10 mouse cellular contexts compared by ENCODE assay signal in genomic region chr7:126399548-126399947, GRCm38 (mm10). TPM values are rescaled to one million over a fixed set of nuclear protein-coding genes. Genes with fewer than 3 reads are reported as not detected.
A peak's percentile ranks its signal among the peaks of the same experiment; 100 is the strongest.
DNase-seq lines count a peak whose midpoint lies in the region; ATAC-seq lines count a peak whose summit lies in the region.
"Had no signal": no experiment of that assay in that cellular context is flagged by ENCODE, and none has a peak within 500 bp of the region (broad histone marks: within the 10 kb centered on the region; RNA-seq: fewer than 3 reads in every experiment).

No protein-coding gene starts in this region.

- no peaks in the 10 kb centered on the region for H3K9me3 ChIP-seq in hindbrain, embryonic 14.5 days (ENCODE audit: control insufficient read depth, low read length)
- no peaks in the 10 kb centered on the region for H3K9me3 ChIP-seq in hindbrain, embryonic 16.5 days (ENCODE audit: control insufficient read depth, low read length)
- H3K9me3 ChIP-seq in embryonic facial prominence, embryonic 10.5 days, result no peaks in the 10 kb centered on the region
- H3K9me3 ChIP-seq: embryonic facial prominence, embryonic 13.5 days had no signal

- H3K27me3 ChIP-seq in hindbrain, embryonic 14.5 days (ENCODE audit: control insufficient read depth, insufficient read depth, low read length), result no peaks in the 10 kb centered on the region
- no peaks in the 10 kb centered on the region for H3K27me3 ChIP-seq in hindbrain, embryonic 16.5 days (replicated peaks; ENCODE audit: control insufficient read depth, insufficient read depth, low read length)
- no peaks in the 10 kb centered on the region for H3K27me3 ChIP-seq in embryonic facial prominence, embryonic 10.5 days (replicated peaks; ENCODE audit: low read depth, poor library complexity, severe bottlenecking)
- H3K27me3 ChIP-seq: embryonic facial prominence, embryonic 13.5 days had no signal

- peak; percentile 83 for DNase-seq in hindbrain, embryonic 14.5 days (ENCODE audit: low spot score)
- peak; percentile 90 for DNase-seq in adrenal gland, postnatal 10 days
- DNase-seq in embryonic facial prominence, embryonic 10.5 days (ENCODE audit: low spot score), result peak; percentile 85
- peak; percentile 84 for DNase-seq in left cerebral cortex, postnatal 4 days
- DNase-seq in ovary, postnatal 10 days (ENCODE audit: low spot score), result peak; percentile 37
- DNase-seq in thymus, postnatal 0 days (ENCODE audit: low spot score), result peak; percentile 92

- peaks cover 7% of the 10 kb centered on the region; the same call in 1 of the 2 replicates for H3K4me1 ChIP-seq in hindbrain, embryonic 14.5 days (replicated peaks; ENCODE audit: control insufficient read depth, insufficient read depth, low read length)
- H3K4me1 ChIP-seq in hindbrain, embryonic 16.5 days (ENCODE audit: control insufficient read depth, insufficient read depth, low read depth, low read length), result peaks cover 8% of the 10 kb centered on the region
- H3K4me1 ChIP-seq in embryonic facial prominence, embryonic 10.5 days, result peaks cover 9% of the 10 kb centered on the region

- H3K9ac ChIP-seq in hindbrain, embryonic 14.5 days, result no peak overlapping the region
- no peak overlapping the region for H3K9ac ChIP-seq in hindbrain, embryonic 16.5 days (ENCODE audit: low read depth, low read length)
- H3K9ac ChIP-seq: embryonic facial prominence, embryonic 13.5 days had no signal

- intact Hi-C loops in left cerebral cortex, postnatal 4 days (cut with DNase I), result no loop called here

- H3K4me2 ChIP-seq in hindbrain, embryonic 14.5 days (replicated peaks), result no peak overlapping the region
- H3K4me2 ChIP-seq in hindbrain, embryonic 16.5 days (ENCODE audit: low read length), result no peak overlapping the region
- H3K4me2 ChIP-seq: embryonic facial prominence, embryonic 13.5 days had no signal

- no peaks in the 10 kb centered on the region for H3K36me3 ChIP-seq in hindbrain, embryonic 14.5 days (replicated peaks; ENCODE audit: control insufficient read depth, insufficient read depth)
- no peaks in the 10 kb centered on the region for H3K36me3 ChIP-seq in hindbrain, embryonic 16.5 days (ENCODE audit: control insufficient read depth, insufficient read depth, low read length)
- peaks cover 2% of the 10 kb centered on the region; the same call in 1 of the 2 replicates for H3K36me3 ChIP-seq in embryonic facial prominence, embryonic 10.5 days (replicated peaks)
- H3K36me3 ChIP-seq: embryonic facial prominence, embryonic 13.5 days had no signal

- 8% methylated on average over 5 of the region's 5 CpGs for WGBS in hindbrain, embryonic 14.5 days
- 9% methylated on average over 5 of the region's 5 CpGs for WGBS in hindbrain, embryonic 16.5 days
- 9% methylated on average over 5 of the region's 5 CpGs for WGBS in embryonic facial prominence, embryonic 10.5 days

- no peak overlapping the region for H3K27ac ChIP-seq in hindbrain, embryonic 14.5 days
- no peak overlapping the region for H3K27ac ChIP-seq in hindbrain, embryonic 16.5 days (ENCODE audit: low read depth, low read length)
- no peak overlapping the region for H3K27ac ChIP-seq in embryonic facial prominence, embryonic 10.5 days (replicated peaks)
- H3K27ac ChIP-seq: embryonic facial prominence, embryonic 13.5 days had no signal

- no peak for ATAC-seq in hindbrain, embryonic 14.5 days (ENCODE audit: low FRiP score)
- no peak for ATAC-seq in hindbrain, embryonic 16.5 days
- peak; percentile 31 to 58; a peak in 2 of 4 replicates for ATAC-seq in hematopoietic stem cell, adult 5-6 weeks (replicated peaks in 1 of 2; ENCODE audit: insufficient read depth in 1 of 2, low FRiP score in 2 of 2, low TSS enrichment in 1 of 2, low read depth in 1 of 2, poor library complexity in 2 of 2, severe bottlenecking in 2 of 2)

- no peak overlapping the region for H3K4me3 ChIP-seq in hindbrain, embryonic 14.5 days (replicated peaks; ENCODE audit: low read length)
- no peak overlapping the region for H3K4me3 ChIP-seq in hindbrain, embryonic 16.5 days (ENCODE audit: low read length)
- no peak overlapping the region for H3K4me3 ChIP-seq in embryonic facial prominence, embryonic 10.5 days
- H3K4me3 ChIP-seq: embryonic facial prominence, embryonic 13.5 days had no signal

RNA-seq across cellular contexts. Expression of gene Nfatc2ip, which starts 3.0 kb away (rescaled TPM):
- polyA plus RNA-seq in hindbrain, embryonic 14.5 days (2014; fragmentation: Nextera tagmentation; extraction: Ambion mirVana), result 3.9 and 4.0 TPM in 2 replicates
- 2.1 and 2.3 TPM in 2 replicates for polyA plus RNA-seq in hindbrain, embryonic 16.5 days (2015; fragmentation: Nextera tagmentation; extraction: Ambion mirVana)
- 1 to 10 TPM; 6.9 to 7.3 TPM for total RNA-seq in adrenal gland, postnatal 10 days (2021)
- polyA plus RNA-seq in embryonic facial prominence, embryonic 10.5 days (2016; fragmentation: Nextera tagmentation; extraction: Ambion mirVana), result 2.5 and 2.9 TPM in 2 replicates
- 13.6 and 14.4 TPM in 2 replicates for total RNA-seq in hematopoietic stem cell, adult 5-6 weeks (2017)
- total RNA-seq in left cerebral cortex, postnatal 4 days (2021), result 10 to 100 TPM in 1 of 2 experiments, 1 to 10 TPM in 1; 8.4 to 10.4 TPM
- polyA plus RNA-seq in thymus, postnatal 0 days (2015; fragmentation: Nextera tagmentation; extraction: Ambion mirVana), result 5.1 and 6.7 TPM in 2 replicates

RNA-seq across cellular contexts. Expression of gene Cd19, which starts 15.1 kb away (rescaled TPM):
- polyA plus RNA-seq in hindbrain, embryonic 14.5 days (2014; fragmentation: Nextera tagmentation; extraction: Ambion mirVana), result not detected in 2 replicates
- not detected in 2 replicates for polyA plus RNA-seq in hindbrain, embryonic 16.5 days (2015; fragmentation: Nextera tagmentation; extraction: Ambion mirVana)
- total RNA-seq in adrenal gland, postnatal 10 days (2021), result 1 to 10 TPM; 4.0 to 4.9 TPM
- polyA plus RNA-seq in embryonic facial prominence, embryonic 10.5 days (2016; fragmentation: Nextera tagmentation; extraction: Ambion mirVana), result not detected in 2 replicates
- total RNA-seq in hematopoietic stem cell, adult 5-6 weeks (2017), result not detected in 2 replicates
- under 1 TPM; 0.16 to 0.32 TPM for total RNA-seq in left cerebral cortex, postnatal 4 days (2021)
- 0.13 and 0.22 TPM in 2 replicates for polyA plus RNA-seq in thymus, postnatal 0 days (2015; fragmentation: Nextera tagmentation; extraction: Ambion mirVana)
- polyA plus RNA-seq: embryonic facial prominence, embryonic 13.5 days; stomach, embryonic 14.5 days had no signal

RNA-seq across cellular contexts. Expression of gene Spns1, which starts 22.3 kb away (rescaled TPM):
- 64.5 and 67.9 TPM in 2 replicates for polyA plus RNA-seq in hindbrain, embryonic 14.5 days (2014; fragmentation: Nextera tagmentation; extraction: Ambion mirVana)
- polyA plus RNA-seq in hindbrain, embryonic 16.5 days (2015; fragmentation: Nextera tagmentation; extraction: Ambion mirVana), result 98.1 and 98.9 TPM in 2 replicates
- 10 to 100 TPM; 36.6 to 43.9 TPM for total RNA-seq in adrenal gland, postnatal 10 days (2021)
- 63.6 and 66.9 TPM in 2 replicates for polyA plus RNA-seq in embryonic facial prominence, embryonic 10.5 days (2016; fragmentation: Nextera tagmentation; extraction: Ambion mirVana)
- total RNA-seq in hematopoietic stem cell, adult 5-6 weeks (2017), result 8.6 and 11.3 TPM in 2 replicates
- 10 to 100 TPM; 82.4 to 83.9 TPM for total RNA-seq in left cerebral cortex, postnatal 4 days (2021)
- 39.4 and 43.3 TPM in 2 replicates for polyA plus RNA-seq in thymus, postnatal 0 days (2015; fragmentation: Nextera tagmentation; extraction: Ambion mirVana)

RNA-seq across cellular contexts. Expression of gene Rabep2, which starts 29.0 kb away (rescaled TPM):
- polyA plus RNA-seq in hindbrain, embryonic 14.5 days (2014; fragmentation: Nextera tagmentation; extraction: Ambion mirVana), result 18.9 and 20.2 TPM in 2 replicates
- 23.1 and 26.0 TPM in 2 replicates for polyA plus RNA-seq in hindbrain, embryonic 16.5 days (2015; fragmentation: Nextera tagmentation; extraction: Ambion mirVana)
- total RNA-seq in adrenal gland, postnatal 10 days (2021), result 10 to 100 TPM; 26.5 to 42.3 TPM
- 33.7 and 34.6 TPM in 2 replicates for polyA plus RNA-seq in embryonic facial prominence, embryonic 10.5 days (2016; fragmentation: Nextera tagmentation; extraction: Ambion mirVana)
- total RNA-seq in hematopoietic stem cell, adult 5-6 weeks (2017), result 33.8 and 36.4 TPM in 2 replicates
- 10 to 100 TPM; 18.6 to 19.9 TPM for total RNA-seq in left cerebral cortex, postnatal 4 days (2021)
- polyA plus RNA-seq in thymus, postnatal 0 days (2015; fragmentation: Nextera tagmentation; extraction: Ambion mirVana), result 22.2 and 22.7 TPM in 2 replicates

RNA-seq across cellular contexts. Expression of gene Lat, which starts 30.2 kb away (rescaled TPM):
- polyA plus RNA-seq in hindbrain, embryonic 14.5 days (2014; fragmentation: Nextera tagmentation; extraction: Ambion mirVana), result 0.77 and 0.78 TPM in 2 replicates
- polyA plus RNA-seq in hindbrain, embryonic 16.5 days (2015; fragmentation: Nextera tagmentation; extraction: Ambion mirVana), result 0.55 and 1.00 TPM in 2 replicates
- total RNA-seq in adrenal gland, postnatal 10 days (2021), result 1 to 10 TPM; 4.0 to 4.1 TPM
- 2.9 and 3.3 TPM in 2 replicates for polyA plus RNA-seq in embryonic facial prominence, embryonic 10.5 days (2016; fragmentation: Nextera tagmentation; extraction: Ambion mirVana)
- total RNA-seq in hematopoietic stem cell, adult 5-6 weeks (2017), result 31.5 and 51.5 TPM in 2 replicates
- 1 to 10 TPM; 1.5 to 2.1 TPM for total RNA-seq in left cerebral cortex, postnatal 4 days (2021)
- 890 and 915 TPM in 2 replicates for polyA plus RNA-seq in thymus, postnatal 0 days (2015; fragmentation: Nextera tagmentation; extraction: Ambion mirVana)

Comparison
In these comparisons a context has a peak if more than half of its experiments do, and no peak if none do; other contexts are left out.
1. ATAC-seq: peak in hematopoietic stem cell, adult 5-6 weeks (2 of 2); none in hindbrain, embryonic 14.5 days (single experiment) and hindbrain, embryonic 16.5 days (single experiment).
2. DNase-seq: peak in every context shown above with its lines; median percentile 92 in thymus, postnatal 0 days; 90 in adrenal gland, postnatal 10 days; 85 in embryonic facial prominence, embryonic 10.5 days; 84 in left cerebral cortex, postnatal 4 days; 83 in hindbrain, embryonic 14.5 days; 37 in ovary, postnatal 10 days.